Mouse (Mus musculus) megakaryocyte, embryonic 14.5 days (primary cell): ENCODE measurements around the gene Serpina3c. TPM values are rescaled to one million over a fixed set of nuclear protein-coding genes. Genes with fewer than 3 reads are reported as not detected.

Source experiments
- H3K27me3 ChIP-seq: replicated peaks from 2 replicates; pipeline ENCODE3; 2012; ENCODE audit warnings: inconsistent platforms
- H3K36me3 ChIP-seq: replicated peaks from 2 replicates; pipeline ENCODE3; 2012; ENCODE audit warnings: low read length, inconsistent platforms, mixed read lengths
- H3K4me1 ChIP-seq: 2 replicates; pipeline ENCODE4 v1.6.1; 2012; ENCODE audit warnings: inconsistent platforms
- H3K4me3 ChIP-seq: replicated peaks from 2 replicates; pipeline ENCODE3; 2012; ENCODE audit warnings: moderate library complexity, mild to moderate bottlenecking, inconsistent platforms
- H3K9me3 ChIP-seq: 2 replicates; pipeline ENCODE4 v1.6.1; 2012; ENCODE audit warnings: inconsistent platforms
- FLI1 ChIP-seq: IDR thresholded peaks from 2 replicates; pipeline ENCODE4 v1.6.1; 2012; ENCODE audit warnings: low read length, inconsistent platforms, mixed read lengths
- GATA1 ChIP-seq: IDR thresholded peaks from 3 replicates; pipeline ENCODE4 v1.6.1; 2012; ENCODE audit warnings: mixed read lengths, low read length, inconsistent platforms, borderline replicate concordance
- polyA plus RNA-seq: library from polyadenylated mRNA; stranded (reverse); fragments of >175 nt; gene quantifications from 2 replicates; pipeline ENCODE4 v1.2.3, GENCODE M21; 2012; ENCODE audit warnings: low replicate concordance; ENCODE audit not compliant: insufficient read depth

The Serpina3c gene
- polyA plus RNA-seq, 1 experiment: not detected

DNA sequence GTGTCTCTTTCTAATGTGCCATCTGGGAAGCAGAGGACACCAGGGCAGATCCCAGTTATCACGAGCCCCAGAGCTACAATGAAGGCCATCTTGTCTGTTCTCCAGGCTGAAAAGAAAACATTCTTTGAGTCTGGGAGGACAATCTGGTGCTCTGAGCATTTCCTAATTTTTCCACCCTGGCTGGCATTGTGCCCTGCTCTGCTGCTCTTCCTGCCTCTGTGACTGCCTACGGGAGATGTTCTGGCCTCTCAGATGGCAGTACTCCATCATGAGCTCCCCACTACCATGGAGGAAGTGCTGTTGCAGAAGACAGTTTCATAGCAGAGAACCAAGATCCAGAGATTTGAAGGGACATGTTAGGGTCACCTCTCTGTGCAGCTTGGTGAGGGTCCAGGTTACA is 1.7 kb downstream of the Serpina3c start:
- Histone ChIP-seq H3K36me3 (no peaks in the 10 kb centered on the region), H3K9me3 (no peaks in the 10 kb centered on the region), H3K27me3 (peaks cover 53% of the 10 kb centered on the region), H3K4me3 (no peak overlapping the region), H3K4me1 (peaks cover 30% of the 10 kb centered on the region)
- TF ChIP-seq GATA1 (no peak), FLI1 (no peak)

DNA sequence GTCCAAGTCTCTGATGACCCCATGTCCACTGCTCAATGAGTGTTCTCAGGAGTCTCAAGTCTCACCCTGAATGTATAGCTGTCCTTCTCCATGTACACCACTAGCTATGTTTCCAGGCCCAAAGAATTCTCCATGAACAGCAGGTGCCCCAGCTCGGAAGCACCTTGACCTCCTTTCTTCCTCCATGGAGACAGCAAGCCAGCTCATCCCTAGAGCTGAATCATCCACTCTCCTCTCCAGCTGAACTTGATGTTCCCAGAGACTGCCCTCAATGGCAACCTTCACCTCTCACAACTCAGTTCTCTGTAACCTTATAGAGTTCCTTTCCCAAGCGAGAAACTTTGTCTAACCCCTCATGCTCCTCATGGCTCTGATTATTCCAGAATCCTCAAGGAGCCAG is 8.1 kb downstream of the Serpina3c start:
- Histone ChIP-seq H3K9me3 (no peaks in the 10 kb centered on the region), H3K4me1 (peaks cover 38% of the 10 kb centered on the region), H3K4me3 (no peak overlapping the region), H3K27me3 (peaks cover 48% of the 10 kb centered on the region), H3K36me3 (no peaks in the 10 kb centered on the region)
- TF ChIP-seq GATA1 (no peak), FLI1 (no peak)

DNA sequence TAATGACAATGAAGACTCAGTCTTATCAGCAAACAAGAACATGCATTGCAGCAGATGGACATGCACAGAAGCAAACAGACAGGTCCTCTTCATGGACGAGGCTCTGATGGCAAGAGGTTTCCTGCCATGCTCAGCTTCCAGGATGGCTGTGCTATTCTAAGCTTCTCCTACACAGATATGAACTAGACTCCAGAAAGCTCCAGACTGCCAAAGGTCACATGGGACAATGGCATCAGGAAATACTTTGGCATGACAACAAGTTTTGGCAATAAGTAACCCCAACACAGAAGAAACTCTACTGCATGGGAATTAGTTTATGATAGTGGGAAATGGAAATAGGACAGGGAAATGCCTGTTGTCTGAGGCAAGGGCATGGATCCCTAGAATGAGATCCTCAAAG is 10.4 kb downstream of the Serpina3c start:
- Histone ChIP-seq H3K4me3 (peak overlapping the region; percentile 34), H3K36me3 (no peaks in the 10 kb centered on the region), H3K4me1 (peaks cover 39% of the 10 kb centered on the region), H3K27me3 (peaks cover 34% of the 10 kb centered on the region), H3K9me3 (no peaks in the 10 kb centered on the region)
- TF ChIP-seq FLI1 (no peak), GATA1 (no peak)

DNA sequence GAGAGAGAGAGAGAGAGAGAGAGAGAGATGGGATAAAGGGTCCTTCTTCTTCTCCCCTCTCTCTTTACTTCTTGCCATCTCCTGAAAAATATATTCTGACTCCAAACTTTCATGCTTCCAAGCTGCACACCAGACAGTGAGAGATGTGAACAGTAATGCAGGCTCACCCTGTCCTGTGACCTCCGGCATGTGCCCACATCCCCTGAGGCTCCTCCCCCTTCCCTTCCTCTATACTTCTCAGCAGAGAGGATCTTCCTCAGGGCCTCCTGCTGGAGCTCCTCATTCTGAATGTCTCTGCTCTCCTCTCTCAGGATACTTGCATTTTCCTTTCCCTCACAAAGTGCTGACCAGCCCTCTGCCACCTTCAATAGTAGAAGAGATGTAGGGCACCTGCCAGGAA is 11.2 kb downstream of the Serpina3c start:
- no peaks in the 10 kb centered on the region for H3K36me3 ChIP-seq
- peaks cover 32% of the 10 kb centered on the region for H3K27me3 ChIP-seq
- H3K4me1 ChIP-seq: peaks cover 39% of the 10 kb centered on the region
- no peak overlapping the region for H3K4me3 ChIP-seq
- TF ChIP-seq GATA1 (no peak), FLI1 (no peak)
- no peaks in the 10 kb centered on the region for H3K9me3 ChIP-seq

DNA sequence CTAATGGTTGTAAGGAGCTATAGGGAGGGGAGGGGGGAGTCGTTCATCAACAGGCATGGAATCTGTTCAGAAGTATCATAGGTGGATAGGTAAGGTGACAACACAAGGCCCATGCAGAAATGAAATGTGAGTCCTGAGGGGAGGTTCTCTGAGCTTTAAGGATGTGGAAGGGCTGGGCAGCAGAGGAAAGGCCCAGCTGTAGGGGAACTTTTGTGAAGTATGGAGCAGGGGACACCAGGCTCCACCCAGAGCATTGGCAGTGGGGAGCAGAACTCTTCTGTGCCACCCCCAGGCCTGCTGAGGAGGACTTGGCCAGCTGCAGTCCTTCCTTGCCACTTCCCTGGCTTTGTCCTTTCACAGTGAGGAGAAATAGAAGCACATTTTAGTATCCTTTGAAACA is 12.2 kb downstream of the Serpina3c start:
- Histone ChIP-seq H3K36me3 (no peaks in the 10 kb centered on the region), H3K27me3 (peaks cover 23% of the 10 kb centered on the region), H3K4me1 (peaks cover 37% of the 10 kb centered on the region), H3K9me3 (no peaks in the 10 kb centered on the region), H3K4me3 (no peak overlapping the region)
- TF ChIP-seq FLI1 (no peak), GATA1 (no peak)

DNA sequence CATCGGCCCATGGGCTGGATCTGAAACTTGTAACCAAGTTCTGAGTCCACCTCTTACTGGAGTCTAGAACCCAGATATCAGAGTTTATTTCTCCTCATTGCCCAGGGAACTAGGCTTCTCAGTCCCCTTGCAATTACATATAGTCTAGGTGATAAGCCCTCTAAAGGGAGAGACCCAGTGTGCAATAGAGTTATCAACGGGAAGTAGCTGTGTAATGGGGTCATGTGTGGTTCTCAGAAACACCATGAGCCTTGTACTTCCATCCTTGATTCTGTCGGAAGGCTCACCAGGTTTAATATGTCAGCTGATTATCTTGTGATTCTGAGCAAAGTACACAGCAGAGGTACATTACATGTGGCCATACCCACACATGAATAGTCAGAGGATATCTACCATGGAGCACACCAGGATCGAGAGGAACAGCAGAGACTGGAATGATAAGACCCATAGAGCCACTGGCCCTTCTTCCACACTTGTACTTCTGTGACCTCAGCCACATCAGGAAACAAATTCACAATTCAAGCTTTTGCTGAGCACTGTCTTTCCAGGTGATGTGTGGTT is 13.0 kb downstream of the Serpina3c start:
- Histone ChIP-seq H3K27me3 (peaks cover 16% of the 10 kb centered on the region), H3K4me3 (no peak overlapping the region), H3K4me1 (peaks cover 37% of the 10 kb centered on the region), H3K9me3 (no peaks in the 10 kb centered on the region), H3K36me3 (no peaks in the 10 kb centered on the region)
- no peak for TF ChIP-seq FLI1

DNA sequence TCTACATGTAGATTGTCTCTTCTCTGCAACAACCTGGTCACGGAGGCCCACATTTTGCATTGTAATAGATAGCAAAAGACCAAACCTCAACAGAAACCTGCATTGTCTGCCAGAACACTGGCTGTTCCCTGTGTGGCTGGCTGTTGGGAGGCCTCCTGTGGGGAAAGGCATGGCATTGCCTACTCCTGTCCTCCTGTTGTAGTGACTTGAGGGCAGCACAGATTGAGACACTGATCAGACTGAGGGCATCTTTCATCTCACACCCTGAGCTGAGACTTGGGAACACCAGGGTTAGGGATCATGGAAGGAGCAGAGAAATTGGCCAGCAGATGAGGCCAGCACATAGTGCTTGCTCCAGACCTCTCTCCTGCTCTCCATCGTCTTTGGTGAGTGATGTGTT is 15.5 kb downstream of the Serpina3c start:
- no peaks in the 10 kb centered on the region for H3K36me3 ChIP-seq
- TF ChIP-seq GATA1 (no peak), FLI1 (no peak)
- H3K4me3 ChIP-seq: no peak overlapping the region

DNA sequence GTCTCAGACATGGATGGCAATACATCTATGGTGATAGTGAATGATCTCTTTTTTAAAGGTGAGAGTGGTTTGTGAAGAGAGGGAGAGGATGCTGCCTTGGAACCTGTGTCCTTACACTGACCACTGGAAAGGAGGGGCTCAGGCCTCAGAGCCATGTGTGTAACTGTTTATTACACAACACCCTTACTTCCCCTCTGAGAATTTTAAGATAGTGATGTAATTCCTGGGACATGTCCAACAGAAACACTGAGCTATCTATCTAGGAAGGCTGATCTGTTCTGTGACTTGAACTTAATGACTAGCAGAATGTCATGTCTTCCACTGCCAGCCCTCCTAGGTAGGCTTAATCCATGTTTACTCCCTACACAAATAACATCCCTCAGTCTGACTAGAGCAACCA is 22.6 kb downstream of the Serpina3c start:
- peaks cover 62% of the 10 kb centered on the region for H3K4me1 ChIP-seq
- TF ChIP-seq GATA1: no peak
- no peak for TF ChIP-seq FLI1
- H3K36me3 ChIP-seq: no peaks in the 10 kb centered on the region
- H3K9me3 ChIP-seq: no peaks in the 10 kb centered on the region
- H3K4me3 ChIP-seq: no peak overlapping the region
- peaks cover 27% of the 10 kb centered on the region for H3K27me3 ChIP-seq

More for the DNA sequence above, 15.5 kb downstream of the Serpina3c start:
- Histone ChIP-seq H3K4me1 (peaks cover 42% of the 10 kb centered on the region), H3K27me3 (peaks cover 14% of the 10 kb centered on the region), H3K9me3 (no peaks in the 10 kb centered on the region)

DNA sequence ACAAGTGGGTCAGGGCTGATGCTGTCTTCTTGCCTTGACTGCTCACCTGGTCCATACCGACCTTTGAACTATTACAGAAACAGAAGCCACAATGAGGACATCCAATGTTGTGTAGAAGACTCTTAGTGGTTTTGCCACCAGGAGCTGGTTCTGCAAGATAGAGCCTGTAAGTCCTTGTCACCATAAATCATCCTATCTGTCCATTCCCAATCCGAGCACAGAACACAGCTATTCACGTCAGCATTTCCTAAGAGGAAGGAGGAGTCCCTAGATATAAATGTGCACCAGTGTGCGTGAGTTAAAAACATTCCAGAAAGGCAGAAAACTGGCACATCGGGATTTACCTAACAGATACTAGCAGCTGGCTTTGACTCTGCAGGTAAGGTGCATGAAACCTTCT is 26.0 kb downstream of the Serpina3c start, which contains the start of gene Serpina3b:
Gene Serpina3b, plus strand, starts transcription at position 301 of the 400 bp plus-strand sequence.
- Histone ChIP-seq H3K27me3 (peaks cover 37% of the 10 kb centered on the region), H3K4me1 (peaks cover 72% of the 10 kb centered on the region), H3K36me3 (no peaks in the 10 kb centered on the region), H3K9me3 (no peaks in the 10 kb centered on the region), H3K4me3 (no peak within 1 kb of the TSS)
- TF ChIP-seq FLI1 (no peak), GATA1 (no peak)

DNA sequence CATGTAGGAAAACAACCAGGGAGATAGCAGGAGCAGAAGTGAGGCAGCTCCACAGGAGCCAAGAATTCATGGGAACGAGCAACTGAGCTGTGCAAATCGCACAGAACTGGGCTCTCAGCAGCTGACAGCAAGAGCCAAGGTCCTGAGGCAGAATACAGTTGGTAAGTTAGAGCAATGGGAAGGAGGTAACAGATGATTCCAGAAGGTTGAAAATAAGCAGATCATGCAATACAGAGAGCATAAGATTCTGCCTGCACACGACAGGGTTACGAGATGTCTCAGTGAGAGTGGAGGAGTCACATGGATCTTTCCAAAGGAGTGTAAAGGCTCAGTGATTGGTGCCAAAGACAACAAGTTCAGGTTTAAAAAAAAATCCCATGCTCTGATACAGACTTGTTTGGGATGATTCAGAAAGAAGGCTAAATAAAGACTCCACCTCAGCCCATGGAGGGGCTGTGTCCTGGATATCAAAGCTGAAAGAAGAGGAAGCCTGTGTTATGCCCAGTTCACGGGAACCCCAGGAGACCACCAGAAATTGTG is 28.6 kb downstream of the Serpina3c start:
- peaks cover 47% of the 10 kb centered on the region for H3K27me3 ChIP-seq
- H3K9me3 ChIP-seq: no peaks in the 10 kb centered on the region
- no peaks in the 10 kb centered on the region for H3K36me3 ChIP-seq
- no peak overlapping the region for H3K4me3 ChIP-seq
- no peak for TF ChIP-seq FLI1
- H3K4me1 ChIP-seq: peaks cover 63% of the 10 kb centered on the region

DNA sequence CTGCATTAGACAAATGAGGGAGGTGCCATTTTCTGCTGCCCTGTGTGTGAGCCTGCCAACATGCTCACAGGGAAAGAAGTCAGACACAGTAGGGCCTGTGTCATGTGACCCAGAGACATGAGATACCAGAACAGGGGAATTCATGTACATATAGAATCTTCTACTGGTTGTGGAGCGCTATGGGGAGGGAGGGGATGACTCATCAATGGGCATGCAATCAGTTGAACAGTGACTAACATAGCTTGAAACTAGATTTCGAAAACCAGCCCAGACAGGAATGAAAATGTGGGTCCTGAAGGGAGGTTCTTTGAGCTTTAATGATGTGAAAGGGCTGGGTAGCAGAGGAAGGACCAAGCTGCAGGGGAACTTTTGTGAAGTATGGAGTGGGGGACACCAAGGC is 29.7 kb downstream of the Serpina3c start:
- H3K9me3 ChIP-seq: no peaks in the 10 kb centered on the region
- no peaks in the 10 kb centered on the region for H3K36me3 ChIP-seq
- peaks cover 54% of the 10 kb centered on the region for H3K27me3 ChIP-seq
- peaks cover 70% of the 10 kb centered on the region for H3K4me1 ChIP-seq
- no peak for TF ChIP-seq GATA1
- TF ChIP-seq FLI1: no peak
- no peak overlapping the region for H3K4me3 ChIP-seq
